19 mouse cellular contexts compared by ENCODE assay signal in genomic region chr2:125581081-125581480, GRCm38 (mm10).
"Had no signal": no experiment of that assay in that cellular context is flagged by ENCODE, and none has a peak within 500 bp of the region (broad histone marks: within the 10 kb centered on the region; RNA-seq: fewer than 3 reads in every experiment).

No protein-coding gene starts in this region.

- H3K4me1 ChIP-seq: limb, embryonic 12.5 days; limb, embryonic 15.5 days; megakaryocyte, embryonic 14.5 days; neural tube, embryonic 12.5 days; neural tube, embryonic 15.5 days had no signal

- H3K9ac ChIP-seq: limb, embryonic 12.5 days; limb, embryonic 15.5 days; neural tube, embryonic 12.5 days; neural tube, embryonic 15.5 days had no signal

- H3K4me2 ChIP-seq: limb, embryonic 12.5 days; limb, embryonic 15.5 days; midbrain, embryonic 11.5 days; neural tube, embryonic 12.5 days; neural tube, embryonic 15.5 days had no signal

- H3K27ac ChIP-seq: kidney, postnatal 0 days; limb, embryonic 12.5 days; limb, embryonic 15.5 days; macrophage; neural tube, embryonic 12.5 days; neural tube, embryonic 15.5 days; stomach, postnatal 0 days had no signal

- H3K9me3 ChIP-seq: limb, embryonic 12.5 days; limb, embryonic 15.5 days; megakaryocyte, embryonic 14.5 days; neural tube, embryonic 12.5 days; neural tube, embryonic 15.5 days had no signal

- H3K4me3 ChIP-seq: limb, embryonic 12.5 days; limb, embryonic 15.5 days; neural tube, embryonic 12.5 days; neural tube, embryonic 15.5 days had no signal

- ATAC-seq: intestine, postnatal 0 days had no signal

- H3K27me3 ChIP-seq: limb, embryonic 12.5 days; limb, embryonic 15.5 days; megakaryocyte, embryonic 14.5 days; neural tube, embryonic 12.5 days; neural tube, embryonic 15.5 days had no signal

- DNase-seq: kidney, adult 2 months; kidney, postnatal 25 days; left cerebral cortex, postnatal 4 days; lung, adult 2 months; midbrain, embryonic 14.5 days; right cerebral cortex, adult 18-20 months; right cerebral cortex, postnatal 14 days; right cerebral cortex, postnatal 4 days; thymus, postnatal 25 days had no signal
